ENCODE assay signal across 8 mouse cellular contexts in genomic region chr10:58405949-58406305, GRCm38 (mm10). TPM values are rescaled to one million over a fixed set of nuclear protein-coding genes. Genes with fewer than 3 reads are reported as not detected.
DNase-seq lines count a peak whose midpoint lies in the region; ATAC-seq and TF ChIP-seq lines count a peak whose summit lies in the region.

No protein-coding gene starts in this region.

- peak; percentile 53; the same call in 1 of the 2 replicates for ATAC-seq in heart, embryonic 16.5 days (replicated peaks; ENCODE audit: extremely low read depth, insufficient read depth, low FRiP score)
- ATAC-seq in liver, embryonic 13.5 days (ENCODE audit: low read depth) = no peak
- peak; percentile 78 for ATAC-seq in stomach, postnatal 0 days (ENCODE audit: low FRiP score, low TSS enrichment)

- no peak for DNase-seq in lung, adult 2 months
- DNase-seq in lung, postnatal 14 days = no peak
- DNase-seq in liver, embryonic 13.5 days = no peak
- peak; percentile 41 for DNase-seq in stomach, postnatal 0 days (ENCODE audit: low spot score)
- no peak for DNase-seq in frontal cortex, postnatal 36 days (ENCODE audit: low spot score in 2 of 2)
- DNase-seq in right cerebral cortex, postnatal 4 days = no peak
- no peak for DNase-seq in gastrocnemius, adult 8-10 months (ENCODE audit: low spot score in 2 of 2)

- no peak for TF ChIP-seq POLR2A in lung, adult 2 months (IDR thresholded peaks at IDR 0.05; ENCODE audit: borderline replicate concordance, extremely low read depth, low read depth, low read length)

- no peaks in the 10 kb centered on the region for H3K9me3 ChIP-seq in heart, embryonic 16.5 days (replicated peaks; ENCODE audit: control insufficient read depth, low read length)
- no peaks in the 10 kb centered on the region for H3K9me3 ChIP-seq in liver, embryonic 13.5 days (replicated peaks)
- no peaks in the 10 kb centered on the region for H3K9me3 ChIP-seq in stomach, postnatal 0 days (ENCODE audit: control insufficient read depth, low read length)

- WGBS in lung, adult 2 months = 43% methylated on average over 2 of the region's 2 CpGs
- WGBS in heart, embryonic 16.5 days = 66% methylated on average over 2 of the region's 2 CpGs
- 45% methylated on average over 2 of the region's 2 CpGs for WGBS in liver, embryonic 13.5 days (ENCODE audit: insufficient replicate concordance)
- 58% methylated on average over 2 of the region's 2 CpGs for WGBS in stomach, postnatal 0 days

- no peaks in the 10 kb centered on the region for H3K27me3 ChIP-seq in heart, embryonic 16.5 days (ENCODE audit: control insufficient read depth, insufficient read depth, low read length)
- H3K27me3 ChIP-seq in liver, embryonic 13.5 days = no peaks in the 10 kb centered on the region
- H3K27me3 ChIP-seq in stomach, postnatal 0 days (ENCODE audit: control insufficient read depth, insufficient read depth, low read length) = no peaks in the 10 kb centered on the region

- H3K4me2 ChIP-seq in heart, embryonic 16.5 days (ENCODE audit: low read depth, low read length) = no peak overlapping the region
- no peak overlapping the region for H3K4me2 ChIP-seq in liver, embryonic 13.5 days
- no peak overlapping the region for H3K4me2 ChIP-seq in stomach, postnatal 0 days (replicated peaks; ENCODE audit: low read depth)

- H3K4me1 ChIP-seq in lung, adult 2 months (ENCODE audit: control insufficient read depth, insufficient read depth, low read length) = peaks cover 9% of the 10 kb centered on the region
- peaks cover 45% of the 10 kb centered on the region for H3K4me1 ChIP-seq in heart, embryonic 16.5 days (ENCODE audit: control insufficient read depth, insufficient read depth, low read length)
- peaks cover 49% of the 10 kb centered on the region for H3K4me1 ChIP-seq in liver, embryonic 13.5 days (replicated peaks)
- no peaks in the 10 kb centered on the region for H3K4me1 ChIP-seq in stomach, postnatal 0 days (replicated peaks; ENCODE audit: control insufficient read depth, insufficient read depth)

- H3K9ac ChIP-seq in heart, embryonic 16.5 days (ENCODE audit: low read length) = no peak overlapping the region
- no peak overlapping the region for H3K9ac ChIP-seq in liver, embryonic 13.5 days
- H3K9ac ChIP-seq in stomach, postnatal 0 days (ENCODE audit: low read length) = no peak overlapping the region

- no peak overlapping the region for H3K4me3 ChIP-seq in lung, adult 2 months (replicated peaks; ENCODE audit: extremely low read depth, low read depth, low read length)
- H3K4me3 ChIP-seq in heart, embryonic 16.5 days (ENCODE audit: low read length) = no peak overlapping the region
- H3K4me3 ChIP-seq in liver, embryonic 13.5 days (replicated peaks) = no peak overlapping the region
- no peak overlapping the region for H3K4me3 ChIP-seq in stomach, postnatal 0 days (ENCODE audit: low read depth, low read length)

- peaks cover 64% of the 10 kb centered on the region for H3K36me3 ChIP-seq in heart, embryonic 16.5 days (ENCODE audit: control insufficient read depth, insufficient read depth)
- peaks cover 89% of the 10 kb centered on the region for H3K36me3 ChIP-seq in liver, embryonic 13.5 days
- H3K36me3 ChIP-seq in stomach, postnatal 0 days (ENCODE audit: control insufficient read depth, insufficient read depth, low read length) = 0 out of 2 replicates have a peak, but pooled peaks cover 6% of the 10 kb centered on the region

- 0 out of 2 replicates have a peak, but pooled peaks have one; percentile 19 for TF ChIP-seq CTCF in lung, adult 2 months (IDR thresholded peaks at IDR 0.05; ENCODE audit: insufficient read depth, low read length)
- peak; percentile 51 for TF ChIP-seq CTCF in stomach, postnatal 0 days (IDR thresholded peaks at IDR 0.05; ENCODE audit: low read depth)

- peak overlapping the region; percentile 87 for H3K27ac ChIP-seq in heart, embryonic 16.5 days (ENCODE audit: low read length)
- H3K27ac ChIP-seq in liver, embryonic 13.5 days = peak overlapping the region; percentile 72
- peak overlapping the region; percentile 53; the same call in 1 of the 2 replicates for H3K27ac ChIP-seq in stomach, postnatal 0 days (replicated peaks)

- TF ChIP-seq EP300 in stomach, postnatal 0 days (optimal IDR thresholded peaks at IDR 0.05) = no peak

RNA-seq across cellular contexts. Expression of gene Ranbp2, which starts 40.8 kb away (rescaled TPM):
- 3.1 and 4.8 TPM in 2 replicates for polyA plus RNA-seq in lung, adult 2 months (2012; rRNA removed)
- polyA plus RNA-seq in heart, embryonic 16.5 days (2015; fragmentation: Nextera tagmentation; extraction: Ambion mirVana) = 14.0 and 15.4 TPM in 2 replicates
- 20.4 and 27.8 TPM in 2 replicates for polyA plus RNA-seq in liver, embryonic 13.5 days (2015; fragmentation: Nextera tagmentation; extraction: Ambion mirVana)
- 8.9 and 9.0 TPM in 2 replicates for polyA plus RNA-seq in stomach, postnatal 0 days (2015; fragmentation: Nextera tagmentation; extraction: Ambion mirVana)
- 10 to 100 TPM; 46.3 to 53.8 (median 47.4) TPM for total RNA-seq in gastrocnemius, adult 8-10 months (2022)
